Mouse (Mus musculus): ENCODE measurements at regions not wholly inside any gene's neighbourhood (a gene's known extent, or its start where the extent isn't known, plus 50 kb on each side); places are given as distances from the start of the nearest gene placed in this dataset.

DNA sequence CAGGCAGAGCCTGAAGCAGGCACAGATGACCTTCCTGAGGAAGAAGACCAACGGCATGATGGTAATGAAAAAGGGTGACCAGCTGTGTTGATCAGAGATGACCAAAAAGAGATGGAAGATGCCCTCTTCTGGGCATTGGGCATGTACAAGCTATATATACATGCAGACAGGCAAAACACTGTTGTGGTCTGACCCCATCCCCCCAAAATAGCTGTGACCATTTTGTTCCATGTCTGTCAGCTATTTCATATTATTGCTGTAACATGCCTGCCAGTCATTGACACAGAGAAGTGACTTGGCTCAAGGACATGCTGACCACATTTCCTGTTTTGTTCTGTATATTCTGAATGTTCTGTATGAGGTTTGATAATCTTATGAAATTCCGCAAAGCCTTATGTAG lies 56.6 kb upstream of the 1700017B05Rik start:
- TF ChIP-seq POLR2A (IDR thresholded peaks at IDR 0.05; ENCODE audit: control insufficient read depth in 1 of 2, insufficient read depth in 1 of 2, low read depth in 1 of 2, low read length in 2 of 2, poor library complexity in 1 of 2) (no peak), CTCF (IDR thresholded peaks at IDR 0.05 in 2 of 3, conservative IDR thresholded peaks at IDR 0.05 in 1 of 3; ENCODE audit: control insufficient read depth in 1 of 3, insufficient read depth in 1 of 3, low read depth in 2 of 3, low read length in 3 of 3, poor library complexity in 1 of 3, severe bottlenecking in 1 of 3) (no peak)
